Mouse (Mus musculus) cerebellum, adult 2 months (tissue): ENCODE data around the gene Usp10.

Source experiments
- CTCF ChIP-seq: fragments of 200-500 bp; IDR thresholded peaks from 2 replicates; pipeline ENCODE4 v1.5.1; 2011; ENCODE audit warnings: low read depth, mild to moderate bottlenecking, control low read depth, low read length, moderate library complexity, borderline replicate concordance; ENCODE audit not compliant: insufficient read depth
- POLR2A ChIP-seq: fragments of 200-500 bp; IDR thresholded peaks from 2 replicates; pipeline ENCODE4 v1.6.1; 2011; ENCODE audit warnings: low read length, control low read depth, borderline replicate concordance; ENCODE audit not compliant: insufficient read depth

DNA sequence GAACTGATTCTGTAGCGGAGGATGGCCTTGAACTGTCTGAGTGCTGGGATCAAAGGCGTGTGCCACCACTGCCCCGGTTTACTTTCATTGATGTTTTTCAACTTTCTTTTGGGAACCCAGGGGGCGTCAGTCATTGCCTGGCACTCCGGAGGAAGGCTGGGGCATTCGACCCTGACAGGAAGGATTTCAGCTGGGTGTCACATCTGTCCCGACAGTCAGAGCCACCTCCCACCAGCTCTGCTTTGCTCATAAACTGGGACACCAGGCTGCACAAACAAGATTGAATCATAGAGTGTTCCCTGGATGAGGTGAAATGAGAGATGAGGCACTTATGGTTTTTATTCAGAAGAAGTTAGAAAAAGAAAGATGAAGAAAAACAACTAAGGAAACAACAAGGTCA lies 42.1 kb downstream of the Usp10 start:
- TF ChIP-seq POLR2A (no peak), CTCF (no peak)
